Mouse (Mus musculus) E14TG2a.4 (cell line): ENCODE results near the gene Supt3.

ENCODE experiments used
- CTCF ChIP-seq: conservative IDR thresholded peaks from 2 replicates; pipeline ENCODE4 v1.5.1; 2014; ENCODE audit warnings: low read length
- NANOG ChIP-seq: IDR thresholded peaks from 2 replicates; pipeline ENCODE4 v1.6.1; 2014; ENCODE audit warnings: borderline replicate concordance, low read length, mixed read lengths

DNA sequence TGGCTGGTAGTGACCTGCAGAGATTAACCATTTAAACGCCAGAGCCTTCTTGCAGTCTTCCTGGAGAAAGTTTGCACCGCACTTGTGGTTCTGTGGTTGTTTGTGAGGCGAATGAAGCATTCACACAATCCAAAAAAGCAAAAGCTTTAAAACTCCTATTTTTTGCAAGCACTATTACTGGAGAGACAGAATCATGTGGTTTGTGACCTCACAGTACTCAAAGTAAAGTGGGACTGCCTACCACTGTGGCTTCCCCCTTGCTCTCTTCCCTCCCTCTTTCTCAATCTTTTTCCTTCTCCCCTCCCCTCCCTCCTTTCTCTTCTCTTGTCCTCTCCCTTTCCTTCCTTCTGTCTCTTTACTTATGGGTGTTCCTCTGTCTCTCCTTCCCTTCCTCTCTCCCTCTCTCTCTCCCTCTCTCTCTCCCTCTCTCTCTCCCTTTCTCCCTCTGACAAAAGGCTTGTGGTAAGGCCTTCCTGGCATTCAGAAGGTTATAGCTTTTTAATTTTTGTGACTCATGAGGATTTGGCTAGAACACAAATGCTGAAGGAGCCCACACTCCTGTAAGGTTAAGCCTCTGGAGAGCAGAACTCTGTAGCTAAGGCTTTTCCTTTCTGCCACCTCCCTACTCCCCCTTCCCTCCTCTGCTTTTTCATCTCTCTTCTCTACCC lies 37.7 kb downstream of the Supt3 start, which contains the start of gene Runx2:
- no peak for TF ChIP-seq CTCF
- no peak for TF ChIP-seq NANOG
